ENCODE assay signal across 9 mouse cellular contexts in genomic region chr7:140844905-140845665, GRCm38 (mm10). TPM values are rescaled to one million over a fixed set of nuclear protein-coding genes. Genes with fewer than 3 reads are reported as not detected.
DNase-seq lines count a peak whose midpoint lies in the region; ATAC-seq and TF ChIP-seq lines count a peak whose summit lies in the region.
"Had no signal": no experiment of that assay in that cellular context is flagged by ENCODE, and none has a peak within 500 bp of the region (broad histone marks: within the 10 kb centered on the region; RNA-seq: fewer than 3 reads in every experiment).

TSS of gene Scgb1c1 (plus strand) at chr7:140845547.

- no peaks in the 10 kb centered on the region for H3K36me3 ChIP-seq in ES-E14 (ENCODE audit: control insufficient read depth, insufficient read depth, low read length, poor library complexity, severe bottlenecking)
- H3K36me3 ChIP-seq in forebrain, postnatal 0 days (ENCODE audit: insufficient read depth): no peaks in the 10 kb centered on the region; the same call in 1 of the 2 replicates
- no peaks in the 10 kb centered on the region for H3K36me3 ChIP-seq in lung, embryonic 14.5 days (ENCODE audit: insufficient read depth)

- in situ Hi-C loops in ES-E14 (cut with MboI; ENCODE audit: low sequenced_read_pairs in 2 of 2, unreplicated experiment in 2 of 2): loop anchor here (5.0 to 25.0 kb wide), 5 partner anchors 50 to 330 kb away; partner anchors contain the start of genes B4galnt4 (in 1 of the 2), Cox8b (in 1 of the 2) and Rnh1 (in 1 of the 2)

- no peak within 1 kb of the TSS for H3K27ac ChIP-seq in ES-E14 (ENCODE audit: insufficient read depth, low read depth, low read length, poor library complexity, severe bottlenecking)
- no peak within 1 kb of the TSS for H3K27ac ChIP-seq in forebrain, postnatal 0 days (ENCODE audit: low read depth, low read length)
- H3K27ac ChIP-seq in lung, embryonic 14.5 days (ENCODE audit: low read depth): no peak within 1 kb of the TSS

- H3K27me3 ChIP-seq in forebrain, postnatal 0 days (ENCODE audit: insufficient read depth, low read length): no peaks in the 10 kb centered on the region
- H3K27me3 ChIP-seq in lung, embryonic 14.5 days (ENCODE audit: insufficient read depth, low read length): peaks cover 7% of the 10 kb centered on the region; the same call in 1 of the 2 replicates

- H3K4me1 ChIP-seq in ES-E14 (ENCODE audit: control insufficient read depth in 2 of 2, insufficient read depth in 2 of 2, low read length in 2 of 2, poor library complexity in 1 of 2): peaks cover 4 to 23% of the 10 kb centered on the region in 2 experiments; a peak in 2 of 4 replicates
- H3K4me1 ChIP-seq in forebrain, postnatal 0 days (ENCODE audit: insufficient read depth): no peaks in the 10 kb centered on the region
- H3K4me1 ChIP-seq in lung, embryonic 14.5 days (ENCODE audit: insufficient read depth): no peaks in the 10 kb centered on the region

- no peak within 1 kb of the TSS for H3K9ac ChIP-seq in ES-E14 (ENCODE audit: insufficient read depth, low read depth, low read length, poor library complexity, severe bottlenecking)
- no peak within 1 kb of the TSS for H3K9ac ChIP-seq in forebrain, postnatal 0 days
- no peak within 1 kb of the TSS for H3K9ac ChIP-seq in lung, embryonic 14.5 days

- peak; percentile 90 for DNase-seq in ES-E14 (ENCODE audit: low read depth, low spot score)
- peak; percentile 90 to 92 for DNase-seq in cerebellum, adult 18-20 months
- peak; percentile 88 for DNase-seq in forebrain, postnatal 0 days
- DNase-seq in layer of hippocampus, adult 8-10 months (ENCODE audit: low spot score in 2 of 2): peak; percentile 68 to 87
- peak; percentile 96 for DNase-seq in lung, embryonic 14.5 days
- DNase-seq in testis, postnatal 10 days (ENCODE audit: low spot score): peak; percentile 98

- H3K4me2 ChIP-seq in forebrain, postnatal 0 days (ENCODE audit: low read depth): no peak within 1 kb of the TSS
- no peak within 1 kb of the TSS for H3K4me2 ChIP-seq in lung, embryonic 14.5 days

- peak; percentile 87 for TF ChIP-seq CTCF in forebrain, postnatal 0 days (IDR thresholded peaks at IDR 0.05; ENCODE audit: low read depth)
- TF ChIP-seq CTCF in lung, embryonic 14.5 days (IDR thresholded peaks at IDR 0.05; ENCODE audit: low read depth): peak; percentile 91

- H3K9me3 ChIP-seq in ES-E14 (ENCODE audit: control insufficient read depth, insufficient read depth, low read depth, low read length): no peaks in the 10 kb centered on the region
- H3K9me3 ChIP-seq in forebrain, postnatal 0 days (ENCODE audit: low read length): no peaks in the 10 kb centered on the region
- H3K9me3 ChIP-seq in lung, embryonic 14.5 days (ENCODE audit: low read depth, low read length): no peaks in the 10 kb centered on the region

- peak; percentile 94 for ATAC-seq in forebrain, postnatal 0 days
- ATAC-seq in hematopoietic stem cell, adult 5-6 weeks (replicated peaks in 1 of 2; ENCODE audit: insufficient read depth in 1 of 2, low FRiP score in 2 of 2, low TSS enrichment in 1 of 2, low read depth in 1 of 2, poor library complexity in 2 of 2, severe bottlenecking in 2 of 2): peak; percentile 87 to 90
- ATAC-seq in lung, embryonic 14.5 days (ENCODE audit: insufficient read depth): peak; percentile 84
- peak; percentile 85 for ATAC-seq in neutrophil, adult 5-6 weeks (ENCODE audit: extremely low read depth, insufficient number of reproducible peaks, low FRiP score, poor library complexity, severe bottlenecking)

- H3K4me3 ChIP-seq in ES-E14 (ENCODE audit: insufficient read depth in 1 of 2, low read depth in 1 of 2, low read length in 2 of 2, poor library complexity in 1 of 2, severe bottlenecking in 1 of 2): no peak within 1 kb of the TSS
- H3K4me3 ChIP-seq in forebrain, postnatal 0 days (ENCODE audit: low read depth, low read length): no peak within 1 kb of the TSS
- H3K4me3 ChIP-seq in lung, embryonic 14.5 days (ENCODE audit: low read depth, low read length): no peak within 1 kb of the TSS

- 27% methylated on average over 14 of the region's 14 CpGs for WGBS in forebrain, postnatal 0 days
- 23% methylated on average over 14 of the region's 14 CpGs for WGBS in lung, embryonic 14.5 days

TF ChIP-seq in ES-E14, 5 proteins besides CTCF, POLR2A, EP300 and RAD21:
- TF ChIP-seq HCFC1 (IDR thresholded peaks at IDR 0.05; ENCODE audit: borderline replicate concordance, insufficient read depth, low read length) (no peak), ZC3H11A (IDR thresholded peaks at IDR 0.05; ENCODE audit: borderline replicate concordance, low read depth, low read length) (peak; percentile 87; the same call in 1 of the 2 replicates)

RNA-seq across cellular contexts. Expression of gene Scgb1c1, which starts in this region (rescaled TPM):
- total RNA-seq in ES-E14 (2012; rRNA removed): not detected in 2 replicates
- total RNA-seq in forebrain, postnatal 0 days (2014; rRNA removed): not detected in 2 replicates
- 0.48 TPM in 1 of 2 replicates, not detected in the other for polyA plus RNA-seq in forebrain, postnatal 0 days (2015; fragmentation: Nextera tagmentation; extraction: Ambion mirVana)
- not detected in 2 replicates for total RNA-seq in hematopoietic stem cell, adult 5-6 weeks (2017)
- not detected for total RNA-seq in layer of hippocampus, adult 8-10 months (2022)
- not detected in 2 replicates for polyA plus RNA-seq in lung, embryonic 14.5 days (2014; fragmentation: Nextera tagmentation; extraction: Ambion mirVana)
- total RNA-seq in neutrophil, adult 5-6 weeks (2017): not detected in 2 replicates
- polyA plus RNA-seq: heart, embryonic 14.5 days had no signal

Comparison
In these comparisons a context has a peak if more than half of its experiments do, and no peak if none do; other contexts are left out.
1. Peak in DNase-seq in ES-E14; RNA of the gene not detected or under 1 TPM.
2. Peak in DNase-seq and ATAC-seq in forebrain, postnatal 0 days; RNA of the gene not detected or under 1 TPM.
3. Peak in ATAC-seq in hematopoietic stem cell, adult 5-6 weeks; RNA of the gene not detected or under 1 TPM.
4. Peak in DNase-seq in layer of hippocampus, adult 8-10 months; RNA of the gene not detected or under 1 TPM.
5. Peak in DNase-seq and ATAC-seq in lung, embryonic 14.5 days; RNA of the gene not detected or under 1 TPM.
6. Peak in ATAC-seq in neutrophil, adult 5-6 weeks; RNA of the gene not detected or under 1 TPM.